Comparison of ENCODE assay signal across 28 mouse cellular contexts in the genomic region with DNA sequence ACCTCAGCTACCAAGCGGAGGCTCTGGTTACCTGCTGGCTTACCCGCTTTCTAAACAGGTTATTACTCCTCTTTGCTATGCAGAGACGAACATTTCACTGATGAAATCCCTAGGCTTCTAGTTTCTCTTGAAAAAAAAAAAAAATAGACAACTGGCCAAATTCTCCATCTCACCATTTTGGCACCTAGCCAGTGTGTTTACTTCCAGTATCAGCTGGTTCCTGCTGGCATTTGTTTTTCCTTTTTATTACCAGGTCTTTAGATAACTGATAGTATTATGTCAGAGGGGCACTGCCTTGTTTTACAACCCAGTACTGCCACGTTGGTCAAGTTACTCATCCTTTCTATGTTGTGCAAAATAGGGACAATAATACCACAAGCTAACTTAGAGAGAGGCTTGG. TPM values are rescaled to one million over a fixed set of nuclear protein-coding genes. Genes with fewer than 3 reads are reported as not detected.
DNase-seq lines count a peak whose midpoint lies in the region; ATAC-seq and TF ChIP-seq lines count a peak whose summit lies in the region.
"Had no signal": no experiment of that assay in that cellular context is flagged by ENCODE, and none has a peak within 500 bp of the region (broad histone marks: within the 10 kb centered on the region; RNA-seq: fewer than 3 reads in every experiment).

No protein-coding gene starts in this region.

- no peaks in the 10 kb centered on the region for H3K9me3 ChIP-seq in hindbrain, embryonic 13.5 days
- no peaks in the 10 kb centered on the region for H3K9me3 ChIP-seq in hindbrain, postnatal 0 days (ENCODE audit: low read length)
- H3K9me3 ChIP-seq in lung, embryonic 16.5 days (ENCODE audit: control insufficient read depth, low read length), result no peaks in the 10 kb centered on the region
- H3K9me3 ChIP-seq: forebrain, embryonic 12.5 days; heart, embryonic 13.5 days; hindbrain, embryonic 15.5 days; limb, embryonic 12.5 days; liver, embryonic 15.5 days; midbrain, embryonic 13.5 days had no signal

- ATAC-seq in hindbrain, embryonic 13.5 days (ENCODE audit: low FRiP score), result no peak
- ATAC-seq in hindbrain, postnatal 0 days, result no peak
- ATAC-seq in lung, embryonic 16.5 days (ENCODE audit: low read depth), result no peak
- ATAC-seq: midbrain, embryonic 13.5 days had no signal

- TF ChIP-seq POLR2A in cerebellum, adult 2 months (IDR thresholded peaks at IDR 0.05; ENCODE audit: borderline replicate concordance, insufficient read depth, low read length), result no peak

- no peak overlapping the region for H3K4me2 ChIP-seq in hindbrain, embryonic 13.5 days
- H3K4me2 ChIP-seq in hindbrain, postnatal 0 days (ENCODE audit: low read depth, low read length), result no peak overlapping the region
- no peak overlapping the region for H3K4me2 ChIP-seq in lung, embryonic 16.5 days (ENCODE audit: low read depth, low read length)
- H3K4me2 ChIP-seq: forebrain, embryonic 12.5 days; heart, embryonic 13.5 days; hindbrain, embryonic 15.5 days; limb, embryonic 12.5 days; liver, embryonic 15.5 days; midbrain, embryonic 13.5 days had no signal

- no peak overlapping the region for H3K9ac ChIP-seq in hindbrain, embryonic 13.5 days
- no peak overlapping the region for H3K9ac ChIP-seq in hindbrain, postnatal 0 days (replicated peaks; ENCODE audit: low read length)
- no peak overlapping the region for H3K9ac ChIP-seq in lung, embryonic 16.5 days (ENCODE audit: low read length)
- H3K9ac ChIP-seq: forebrain, embryonic 12.5 days; heart, embryonic 13.5 days; hindbrain, embryonic 15.5 days; limb, embryonic 12.5 days; liver, embryonic 15.5 days; midbrain, embryonic 13.5 days had no signal

- 26% methylated on average over 4 of the region's 4 CpGs for WGBS in cerebellum, adult 2 months
- WGBS in hindbrain, embryonic 13.5 days, result 58% methylated on average over 4 of the region's 4 CpGs
- WGBS in hindbrain, postnatal 0 days, result 63% methylated on average over 4 of the region's 4 CpGs
- 56% methylated on average over 4 of the region's 4 CpGs for WGBS in lung, embryonic 16.5 days

- H3K27ac ChIP-seq in cerebellum, adult 2 months (ENCODE audit: insufficient read depth, low read length), result no peak overlapping the region
- 0 out of 2 replicates have a peak overlapping the region, but pooled peaks have one; percentile 4 for H3K27ac ChIP-seq in hindbrain, embryonic 13.5 days
- H3K27ac ChIP-seq in hindbrain, postnatal 0 days, result no peak overlapping the region
- peak overlapping the region; percentile 70 for H3K27ac ChIP-seq in lung, embryonic 16.5 days (ENCODE audit: low read length)
- H3K27ac ChIP-seq: forebrain, embryonic 12.5 days; heart, embryonic 13.5 days; hindbrain, embryonic 15.5 days; limb, embryonic 12.5 days; liver, embryonic 15.5 days; stomach, postnatal 0 days had no signal

- peak overlapping the region; percentile 3 for H3K4me3 ChIP-seq in cerebellum, adult 2 months (replicated peaks; ENCODE audit: insufficient read depth, low read depth, low read length)
- H3K4me3 ChIP-seq in hindbrain, embryonic 13.5 days, result no peak overlapping the region
- no peak overlapping the region for H3K4me3 ChIP-seq in hindbrain, postnatal 0 days (ENCODE audit: low read length)
- no peak overlapping the region for H3K4me3 ChIP-seq in lung, embryonic 16.5 days (ENCODE audit: low read length)
- H3K4me3 ChIP-seq: erythroblast, embryonic 14.5 days; forebrain, embryonic 12.5 days; heart, embryonic 13.5 days; hindbrain, embryonic 15.5 days; limb, embryonic 12.5 days; liver, embryonic 15.5 days; megakaryocyte, embryonic 14.5 days; midbrain, embryonic 13.5 days had no signal

- H3K36me3 ChIP-seq in hindbrain, embryonic 13.5 days, result no peaks in the 10 kb centered on the region
- H3K36me3 ChIP-seq in hindbrain, postnatal 0 days (ENCODE audit: insufficient read depth, low read length), result no peaks in the 10 kb centered on the region
- no peaks in the 10 kb centered on the region; the same call in 1 of the 2 replicates for H3K36me3 ChIP-seq in lung, embryonic 16.5 days (ENCODE audit: control insufficient read depth, insufficient read depth, low read length)
- H3K36me3 ChIP-seq: forebrain, embryonic 12.5 days; heart, embryonic 13.5 days; liver, embryonic 15.5 days had no signal

- DNase-seq in cerebellum, adult 2 months, result no peak
- DNase-seq in cerebellum, postnatal 4 days (ENCODE audit: low spot score in 2 of 2), result no peak
- DNase-seq in hindbrain, postnatal 0 days (ENCODE audit: low spot score), result no peak
- no peak for DNase-seq in lung, adult 18-20 months
- peak; percentile 61 for DNase-seq in Muller cell, postnatal 12 days (ENCODE audit: inconsistent ontology term)
- no peak for DNase-seq in thymus, postnatal 0 days (ENCODE audit: low spot score)
- DNase-seq: adrenal gland, postnatal 14 days; cerebellum, adult 11-12 months; gastrocnemius, postnatal 10 days; heart, postnatal 10 days; kidney, adult 9 months; kidney, postnatal 10 days; layer of hippocampus, adult 9-11 months; right cerebral cortex, adult 18-20 months; thymus, adult 18-20 months; thymus, postnatal 36 days had no signal

- peaks cover 13% of the 10 kb centered on the region for H3K4me1 ChIP-seq in cerebellum, adult 2 months (ENCODE audit: control insufficient read depth, insufficient read depth, low read length)
- H3K4me1 ChIP-seq in hindbrain, embryonic 13.5 days (replicated peaks), result peaks cover 29% of the 10 kb centered on the region
- peaks cover 11% of the 10 kb centered on the region for H3K4me1 ChIP-seq in hindbrain, postnatal 0 days (ENCODE audit: insufficient read depth, low read length)
- H3K4me1 ChIP-seq in lung, embryonic 16.5 days (replicated peaks; ENCODE audit: control insufficient read depth, insufficient read depth, low read length), result peaks cover 25% of the 10 kb centered on the region

- no peaks in the 10 kb centered on the region for H3K27me3 ChIP-seq in cerebellum, adult 2 months (ENCODE audit: control insufficient read depth, insufficient read depth, low read length)
- no peaks in the 10 kb centered on the region for H3K27me3 ChIP-seq in hindbrain, embryonic 13.5 days
- no peaks in the 10 kb centered on the region for H3K27me3 ChIP-seq in hindbrain, postnatal 0 days (ENCODE audit: insufficient read depth, low read length)
- no peaks in the 10 kb centered on the region for H3K27me3 ChIP-seq in lung, embryonic 16.5 days (ENCODE audit: control insufficient read depth, insufficient read depth, low read depth, low read length)
- H3K27me3 ChIP-seq: CH12.LX; forebrain, embryonic 12.5 days; heart, embryonic 13.5 days; hindbrain, embryonic 15.5 days; limb, embryonic 12.5 days; liver, embryonic 15.5 days; megakaryocyte, embryonic 14.5 days; midbrain, embryonic 13.5 days had no signal

- TF ChIP-seq CTCF in cerebellum, adult 2 months (IDR thresholded peaks at IDR 0.05; ENCODE audit: borderline replicate concordance, insufficient read depth, low read depth, low read length), result no peak
- no peak for TF ChIP-seq CTCF in hindbrain, postnatal 0 days (IDR thresholded peaks at IDR 0.05; ENCODE audit: low read depth)

RNA-seq across cellular contexts. Expression of a gene that starts 5.3 kb away (rescaled TPM):
- polyA plus RNA-seq in cerebellum, adult 2 months (2012; rRNA removed), result 85.8 and 86.2 TPM in 2 replicates
- 197 and 198 TPM in 2 replicates for polyA plus RNA-seq in hindbrain, embryonic 13.5 days (2015; fragmentation: Nextera tagmentation; extraction: Ambion mirVana)
- total RNA-seq in hindbrain, postnatal 0 days (2014; rRNA removed), result 62.1 and 69.5 TPM in 2 replicates
- 191 and 199 TPM in 2 replicates for polyA plus RNA-seq in hindbrain, postnatal 0 days (2015; fragmentation: Nextera tagmentation; extraction: Ambion mirVana)
- polyA plus RNA-seq in lung, embryonic 16.5 days (2015; fragmentation: Nextera tagmentation; extraction: Ambion mirVana), result 102 and 107 TPM in 2 replicates
- 58.6 and 66.6 TPM in 2 replicates for polyA plus RNA-seq in thymus, postnatal 0 days (2015; fragmentation: Nextera tagmentation; extraction: Ambion mirVana)

Comparison
In these comparisons a context has a peak if more than half of its experiments do, and no peak if none do; other contexts are left out.
1. H3K27ac ChIP-seq: peak in hindbrain, embryonic 13.5 days (single experiment) and lung, embryonic 16.5 days (single experiment); none in cerebellum, adult 2 months (single experiment) and hindbrain, postnatal 0 days (single experiment).